Mouse (Mus musculus): Measurements from ENCODE around the gene Robo3. TPM values are rescaled to one million over a fixed set of nuclear protein-coding genes. Genes with fewer than 3 reads are reported as not detected.

The Robo3 gene
- polyA plus RNA-seq, 1 experiment from 2014 or later = 0.12 TPM

DNA sequence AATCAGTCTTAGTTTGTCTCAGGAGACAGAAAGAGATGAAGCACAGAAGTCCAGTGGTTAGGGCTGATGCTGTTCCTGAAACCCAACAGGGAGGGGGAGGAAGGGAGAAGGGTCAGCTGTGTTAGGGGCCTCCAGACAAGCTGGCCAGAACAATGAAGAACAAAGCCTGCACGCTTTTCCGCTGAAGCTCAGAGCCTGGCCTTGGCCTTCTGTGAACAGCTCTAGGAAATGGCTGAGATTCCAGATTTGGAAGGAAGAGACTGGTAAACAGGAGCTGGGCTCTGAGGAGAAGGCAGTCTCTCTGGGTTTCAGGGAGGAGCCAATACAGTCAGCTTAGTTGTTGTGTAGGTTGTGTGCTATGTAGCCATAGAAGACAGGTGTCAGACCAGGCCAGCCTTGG, 32.5 kb downstream of the Robo3 start:
- Histone ChIP-seq H3K27me3 (no peaks in the 10 kb centered on the region; the same call in 1 of the 2 replicates), H3K27ac (no peak overlapping the region), H3K4me2 (no peak overlapping the region), H3K36me3 (no peaks in the 10 kb centered on the region), H3K9ac (no peak overlapping the region), H3K9me3 (replicated peaks) (no peaks in the 10 kb centered on the region), H3K4me3 (replicated peaks) (no peak overlapping the region), H3K4me1 (replicated peaks) (no peaks in the 10 kb centered on the region)
- ATAC-seq (ENCODE audit: low read depth) (peak; percentile 41; the same call in 1 of the 2 replicates), DNase-seq (no peak)
- WGBS (ENCODE audit: insufficient replicate concordance) = 67% methylated on average over 2 of the region's 2 CpGs

DNA sequence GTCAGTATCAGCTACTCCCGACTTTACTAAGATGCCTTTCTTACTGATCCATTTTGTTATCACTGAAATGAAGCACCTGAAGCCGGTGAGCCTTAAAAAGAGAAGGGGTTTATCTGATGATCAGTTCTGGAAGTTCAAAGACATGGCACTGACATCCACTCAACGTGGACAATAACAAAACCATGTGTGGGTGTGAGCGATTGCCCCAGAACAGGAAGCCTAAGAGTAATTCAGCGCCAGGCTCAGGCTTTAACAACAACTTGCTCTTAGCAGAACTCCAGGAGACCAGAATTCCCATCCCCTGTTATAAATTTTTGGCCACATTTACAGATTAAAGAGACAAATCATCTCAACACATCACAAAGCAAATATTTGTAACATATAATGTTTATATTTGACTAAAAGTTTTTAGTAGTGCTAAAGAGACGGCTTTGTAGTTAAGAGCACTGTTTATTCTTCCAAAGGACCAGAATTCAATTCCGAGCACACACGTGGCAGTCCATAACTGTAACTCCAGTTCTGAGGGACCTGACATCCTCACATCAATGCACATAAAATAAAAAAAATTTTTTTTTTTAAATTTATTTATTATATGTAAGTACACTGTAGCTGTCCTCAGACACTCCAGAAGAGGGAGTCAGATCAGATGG, 39.4 kb downstream of the Robo3 start:
- DNase-seq = no peak
- H3K27ac ChIP-seq = no peak overlapping the region
- ATAC-seq (ENCODE audit: low read depth) = no peak
- no peaks in the 10 kb centered on the region for H3K36me3 ChIP-seq
- H3K9me3 ChIP-seq (replicated peaks) = no peaks in the 10 kb centered on the region
- no peak overlapping the region for H3K4me3 ChIP-seq (replicated peaks)
- no peaks in the 10 kb centered on the region for H3K4me1 ChIP-seq (replicated peaks)
- H3K4me2 ChIP-seq = no peak overlapping the region
- no peaks in the 10 kb centered on the region; the same call in 1 of the 2 replicates for H3K27me3 ChIP-seq
- 58% methylated on average over 8 of the region's 8 CpGs for WGBS (ENCODE audit: insufficient replicate concordance)
- no peak overlapping the region for H3K9ac ChIP-seq

DNA sequence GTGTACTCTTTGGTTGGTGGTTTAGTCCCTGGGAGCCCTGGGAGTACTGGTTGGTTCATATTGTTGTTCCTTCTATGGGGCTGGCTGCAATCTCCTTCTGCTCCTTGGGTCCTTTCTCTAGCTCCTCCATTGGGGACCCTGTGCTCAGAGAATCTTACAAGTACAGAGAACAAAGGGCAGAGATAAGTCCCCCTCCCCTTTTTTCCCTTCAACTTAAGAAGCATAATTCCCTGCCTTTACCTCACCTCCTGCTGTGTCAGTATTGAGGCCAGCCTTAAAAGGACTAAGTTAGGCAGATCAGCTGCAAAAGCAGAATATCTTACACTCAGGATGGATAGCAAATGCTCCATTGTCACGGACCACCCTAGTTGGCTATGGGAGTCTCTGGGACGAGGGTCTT, 41.0 kb downstream of the Robo3 start:
- Histone ChIP-seq H3K9ac (no peak overlapping the region), H3K27ac (no peak overlapping the region), H3K36me3 (no peaks in the 10 kb centered on the region), H3K27me3 (peaks cover 2% of the 10 kb centered on the region; the same call in 1 of the 2 replicates), H3K4me3 (replicated peaks) (no peak overlapping the region), H3K9me3 (replicated peaks) (no peaks in the 10 kb centered on the region), H3K4me2 (no peak overlapping the region), H3K4me1 (replicated peaks) (no peaks in the 10 kb centered on the region)
- DNase-seq (no peak), ATAC-seq (ENCODE audit: low read depth) (no peak)
- WGBS (ENCODE audit: insufficient replicate concordance) = 67% methylated on average over 2 of the region's 2 CpGs

DNA sequence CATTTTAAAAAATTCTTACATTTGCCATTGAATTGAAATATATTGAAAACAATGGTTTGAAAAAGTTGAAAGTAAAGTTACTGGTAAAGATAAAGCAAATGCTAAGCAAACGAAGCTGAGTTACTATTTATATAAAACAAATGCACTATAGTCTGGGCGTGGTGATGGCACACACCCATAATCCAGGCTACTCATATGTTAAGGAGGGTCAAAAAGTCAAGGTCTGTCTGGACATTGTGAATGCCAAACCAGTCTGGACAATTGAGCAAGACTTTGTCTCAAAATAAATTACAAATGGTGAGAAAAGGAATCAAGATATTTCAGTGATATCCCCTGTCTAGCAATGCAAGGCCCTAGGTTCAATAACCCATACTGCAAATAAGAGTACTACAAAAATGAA, 42.2 kb downstream of the Robo3 start:
- Histone ChIP-seq H3K9me3 (replicated peaks) (no peaks in the 10 kb centered on the region), H3K27ac (no peak overlapping the region), H3K36me3 (no peaks in the 10 kb centered on the region), H3K9ac (no peak overlapping the region), H3K4me3 (replicated peaks) (no peak overlapping the region), H3K27me3 (peaks cover 5% of the 10 kb centered on the region), H3K4me2 (no peak overlapping the region), H3K4me1 (replicated peaks) (no peaks in the 10 kb centered on the region)
- DNase-seq (no peak), ATAC-seq (ENCODE audit: low read depth) (no peak)
- 52% methylated on average over 2 of the region's 2 CpGs for WGBS (ENCODE audit: insufficient replicate concordance)

DNA sequence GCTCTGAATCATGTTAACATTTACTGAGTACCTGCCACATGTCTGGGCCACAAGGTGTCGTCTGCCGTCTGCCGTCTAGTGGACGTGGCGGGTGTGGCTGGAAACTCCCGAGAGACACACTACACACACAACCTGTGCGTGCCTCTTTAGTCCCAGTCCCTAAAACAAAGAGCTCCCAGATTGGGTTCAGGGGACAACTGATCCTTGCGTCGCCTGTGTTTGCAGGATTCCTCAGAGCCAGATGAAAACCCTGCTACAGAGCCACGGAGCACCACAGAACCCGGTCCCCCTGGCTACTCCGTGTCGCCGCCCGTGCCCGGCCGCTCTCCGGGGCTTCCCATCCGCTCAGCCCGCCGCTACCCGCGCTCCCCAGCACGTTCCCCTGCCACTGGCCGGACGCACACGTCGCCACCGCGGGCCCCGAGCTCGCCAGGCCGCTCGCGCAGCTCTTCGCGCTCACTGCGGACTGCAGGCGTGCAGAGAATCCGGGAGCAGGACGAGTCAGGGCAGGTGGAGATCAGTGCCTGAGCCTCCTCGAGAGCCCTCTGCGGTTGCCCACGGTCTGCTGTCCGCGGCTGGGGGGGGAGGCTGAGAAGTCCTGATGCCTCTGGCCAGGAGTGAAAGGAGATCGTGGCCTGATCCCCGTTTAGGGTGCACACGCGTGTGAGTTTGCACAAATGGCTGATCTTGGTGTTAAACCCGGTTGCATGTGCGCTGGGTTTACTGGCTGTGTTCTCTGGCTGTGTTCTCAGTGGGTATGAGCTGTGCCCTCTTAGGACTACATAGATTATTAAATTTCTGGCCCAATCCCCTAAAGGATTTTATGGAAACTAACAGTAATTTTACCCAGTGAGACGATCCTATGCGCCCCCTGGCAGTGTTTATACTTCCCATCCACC, 48.5 kb downstream of the Robo3 start:
- peak overlapping the region; percentile 41; the same call in 1 of the 2 replicates for H3K9ac ChIP-seq
- ATAC-seq (ENCODE audit: low read depth) (peak; percentile 57; the same call in 1 of the 2 replicates), DNase-seq (no peak)
- peak overlapping the region; percentile 40 for H3K4me3 ChIP-seq (replicated peaks)
- 7% methylated on average over 54 of the region's 54 CpGs for WGBS (ENCODE audit: insufficient replicate concordance)
- no peak overlapping the region for H3K27ac ChIP-seq
- peaks cover 40% of the 10 kb centered on the region for H3K27me3 ChIP-seq
- H3K4me1 ChIP-seq (replicated peaks) = no peaks in the 10 kb centered on the region
- no peaks in the 10 kb centered on the region for H3K9me3 ChIP-seq (replicated peaks)
- no peaks in the 10 kb centered on the region for H3K36me3 ChIP-seq
- H3K4me2 ChIP-seq = peak overlapping the region; percentile 57

DNA sequence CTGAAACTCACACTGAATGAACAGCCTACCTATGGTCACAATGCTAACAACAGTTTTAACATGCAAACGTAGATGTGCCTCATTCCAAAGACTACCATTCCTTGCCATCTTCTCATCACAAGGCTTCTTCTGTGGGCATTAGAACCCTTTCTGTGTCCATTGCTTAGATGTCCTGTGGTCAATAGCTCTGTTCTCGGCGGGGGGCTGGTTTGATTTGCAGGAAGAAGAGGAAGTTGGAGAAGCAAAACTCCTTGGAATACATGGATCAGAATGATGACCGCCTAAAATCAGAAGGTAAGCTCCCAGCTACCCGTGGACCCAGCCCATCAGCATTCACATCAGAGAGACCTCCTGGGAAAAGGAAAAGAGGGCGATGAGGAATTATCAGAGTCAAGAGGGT, 49.9 kb downstream of the Robo3 start:
- no peaks in the 10 kb centered on the region for H3K36me3 ChIP-seq
- no peak overlapping the region for H3K4me2 ChIP-seq
- no peak overlapping the region for H3K4me3 ChIP-seq (replicated peaks)
- no peak overlapping the region for H3K9ac ChIP-seq
- no peak for DNase-seq
- peaks cover 40% of the 10 kb centered on the region for H3K27me3 ChIP-seq
- no peak for ATAC-seq (ENCODE audit: low read depth)
- 60% methylated on average over 6 of the region's 6 CpGs for WGBS (ENCODE audit: insufficient replicate concordance)
- H3K27ac ChIP-seq = no peak overlapping the region
- H3K4me1 ChIP-seq (replicated peaks) = no peaks in the 10 kb centered on the region
- H3K9me3 ChIP-seq (replicated peaks) = no peaks in the 10 kb centered on the region

DNA sequence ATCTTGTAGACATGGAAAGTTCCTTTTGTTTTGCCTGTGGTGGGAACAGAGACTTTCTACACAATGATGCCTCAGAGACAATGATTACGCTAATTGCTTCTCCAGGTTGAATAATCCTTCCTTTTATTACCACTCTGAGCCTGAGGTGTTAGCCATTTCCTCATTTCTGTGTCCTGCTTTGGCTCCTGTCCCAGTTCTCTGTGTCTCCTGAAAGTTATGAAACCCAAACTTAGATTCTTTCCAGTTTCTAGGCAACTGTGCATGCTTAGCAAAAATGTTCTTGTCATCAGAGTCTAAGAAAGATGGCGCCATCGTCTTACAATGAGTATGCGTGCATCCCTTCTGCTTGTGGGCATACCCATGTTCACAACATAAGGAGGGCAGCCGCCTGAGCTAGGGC, 57.3 kb downstream of the Robo3 start:
- DNase-seq (no peak), ATAC-seq (ENCODE audit: low read depth) (no peak)
- WGBS (ENCODE audit: insufficient replicate concordance) = 82% methylated on average over 5 of the region's 5 CpGs
- H3K27ac ChIP-seq = no peak overlapping the region
- H3K4me3 ChIP-seq (replicated peaks) = no peak overlapping the region
- no peaks in the 10 kb centered on the region for H3K27me3 ChIP-seq
- H3K36me3 ChIP-seq = no peaks in the 10 kb centered on the region
- no peaks in the 10 kb centered on the region for H3K9me3 ChIP-seq (replicated peaks)
- H3K4me2 ChIP-seq = no peak overlapping the region
- H3K4me1 ChIP-seq (replicated peaks) = no peaks in the 10 kb centered on the region
- no peak overlapping the region for H3K9ac ChIP-seq

DNA sequence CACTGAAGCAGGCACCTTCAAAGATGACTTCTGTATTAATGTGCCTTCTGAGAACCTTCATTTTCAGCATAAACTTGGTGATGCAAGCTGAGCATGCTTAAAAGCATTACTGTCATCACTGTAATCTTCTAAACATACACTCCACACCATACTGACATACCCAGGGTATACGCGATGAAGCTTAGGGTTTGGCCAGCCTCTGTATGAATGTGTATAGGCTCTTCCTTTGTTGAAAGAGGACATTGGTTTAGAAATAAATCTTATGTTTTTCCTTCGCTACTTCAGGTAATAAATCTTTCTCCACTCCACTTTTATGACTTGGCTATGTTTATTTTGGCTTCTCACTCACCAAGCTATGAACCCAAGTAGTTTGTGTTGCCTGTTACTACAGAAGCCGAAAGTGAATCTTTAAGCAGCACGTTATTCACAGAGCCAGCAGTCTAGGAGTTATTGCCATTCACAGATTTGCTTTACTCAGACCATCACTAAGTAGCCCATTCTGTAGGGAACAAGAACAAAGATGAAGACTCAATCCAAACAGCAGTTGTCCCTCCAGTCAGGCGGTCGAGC, 61.7 kb downstream of the Robo3 start:
- no peak overlapping the region for H3K9ac ChIP-seq
- no peak overlapping the region for H3K4me2 ChIP-seq
- no peak overlapping the region for H3K27ac ChIP-seq
- no peaks in the 10 kb centered on the region for H3K4me1 ChIP-seq (replicated peaks)
- ATAC-seq (ENCODE audit: low read depth) (no peak), DNase-seq (no peak)
- WGBS (ENCODE audit: insufficient replicate concordance) = 71% methylated on average over 7 of the region's 7 CpGs
- no peaks in the 10 kb centered on the region for H3K9me3 ChIP-seq (replicated peaks)
- H3K4me3 ChIP-seq (replicated peaks) = no peak overlapping the region
- H3K36me3 ChIP-seq = no peaks in the 10 kb centered on the region
- no peaks in the 10 kb centered on the region for H3K27me3 ChIP-seq

DNA sequence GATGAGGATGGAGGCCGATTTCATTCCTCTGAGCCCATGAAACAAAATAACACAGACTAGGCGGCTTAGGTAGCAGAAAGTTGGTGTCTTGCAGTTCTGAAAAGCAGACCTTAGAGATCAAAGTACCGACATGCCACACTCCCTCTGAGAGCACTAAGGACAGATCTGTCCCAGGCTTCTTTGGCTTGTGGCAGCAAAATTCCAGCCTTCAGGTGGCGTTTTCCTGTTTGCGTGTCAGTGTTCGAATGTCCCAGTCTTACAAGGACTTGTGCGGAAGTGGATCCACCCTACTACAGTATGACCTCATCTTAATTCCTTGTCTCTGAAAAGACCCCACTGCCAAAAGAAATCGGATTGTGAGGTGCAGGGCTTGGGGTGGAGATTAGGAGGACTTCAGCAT, 64.2 kb downstream of the Robo3 start:
- DNase-seq = no peak
- WGBS (ENCODE audit: insufficient replicate concordance) = 59% methylated on average over 8 of the region's 8 CpGs

DNA sequence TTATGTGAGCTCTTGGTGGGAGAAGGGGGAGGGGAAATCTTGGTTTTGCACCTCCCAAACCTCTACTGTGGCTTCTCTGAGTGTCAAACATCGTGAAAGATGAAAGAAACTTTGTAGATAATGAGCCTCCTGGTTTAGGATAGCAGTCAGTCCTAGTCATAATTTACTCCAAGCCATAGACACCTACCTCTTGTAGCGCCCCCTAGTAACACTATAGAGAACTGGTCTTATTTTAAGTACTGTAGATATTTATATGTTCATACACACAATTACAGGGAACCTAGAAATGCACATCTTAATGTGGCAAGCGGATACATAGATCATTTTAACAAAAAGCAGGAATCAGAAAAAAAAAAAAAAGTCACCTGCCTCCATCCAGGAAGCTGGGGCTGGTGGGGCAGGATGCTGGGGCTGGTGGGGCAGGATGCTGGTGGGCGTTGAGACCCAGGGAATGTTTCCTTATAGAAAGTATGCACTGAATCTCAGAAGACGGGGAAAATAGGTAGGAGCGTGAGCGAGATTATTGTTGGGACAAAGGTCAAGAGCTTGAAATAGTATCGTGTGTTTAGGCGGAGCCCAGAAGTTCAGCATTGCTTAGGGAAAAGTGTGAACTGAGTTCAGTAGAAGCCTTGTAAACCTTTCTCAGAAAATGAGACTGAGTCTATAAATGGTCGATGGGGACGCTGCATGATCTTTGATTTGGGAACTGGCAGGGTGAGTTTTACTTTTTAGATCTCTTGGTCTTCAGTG, 64.8 kb downstream of the Robo3 start:
- ATAC-seq (ENCODE audit: low read depth) = no peak
- H3K36me3 ChIP-seq = no peaks in the 10 kb centered on the region
- no peak overlapping the region for H3K27ac ChIP-seq
- 64% methylated on average over 11 of the region's 11 CpGs for WGBS (ENCODE audit: insufficient replicate concordance)
- no peak for DNase-seq
- H3K4me1 ChIP-seq (replicated peaks) = no peaks in the 10 kb centered on the region
- H3K4me3 ChIP-seq (replicated peaks) = no peak overlapping the region
- no peak overlapping the region for H3K9ac ChIP-seq
- no peaks in the 10 kb centered on the region for H3K27me3 ChIP-seq
- no peaks in the 10 kb centered on the region for H3K9me3 ChIP-seq (replicated peaks)
- no peak overlapping the region for H3K4me2 ChIP-seq

More for the DNA sequence above, 64.2 kb downstream of the Robo3 start:
- ATAC-seq (ENCODE audit: low read depth) = no peak
- H3K9me3 ChIP-seq (replicated peaks) = no peaks in the 10 kb centered on the region
- H3K4me2 ChIP-seq = no peak overlapping the region
- H3K27me3 ChIP-seq = no peaks in the 10 kb centered on the region
- H3K9ac ChIP-seq = no peak overlapping the region
- H3K27ac ChIP-seq = no peak overlapping the region
- no peaks in the 10 kb centered on the region for H3K36me3 ChIP-seq
- H3K4me3 ChIP-seq (replicated peaks) = no peak overlapping the region
- no peaks in the 10 kb centered on the region for H3K4me1 ChIP-seq (replicated peaks)

All from liver, embryonic 13.5 days (tissue).